Mouse (Mus musculus): ENCODE measurements around the gene Tmem145. TPM values are rescaled to one million over a fixed set of nuclear protein-coding genes. Genes with fewer than 3 reads are reported as not detected.

The Tmem145 gene
- polyA plus RNA-seq, 1 experiment = 2.0 TPM

GRCm38 (mm10) chr7:25363632-25364031, 57.7 kb downstream of the Tmem145 start:
- no peak for TF ChIP-seq EP300 (IDR thresholded peaks at IDR 0.05; ENCODE audit: insufficient read depth, low read depth, low read length)
- TF ChIP-seq POLR2A (IDR thresholded peaks at IDR 0.05; ENCODE audit: insufficient read depth, low read length) = no peak
- TF ChIP-seq CTCF (IDR thresholded peaks at IDR 0.05; ENCODE audit: low read depth, low read length) = no peak
- no peak overlapping the region for H3K27ac ChIP-seq (ENCODE audit: insufficient read depth, low read length)
- H3K9ac ChIP-seq (ENCODE audit: low read depth, poor library complexity, severe bottlenecking) = no peak overlapping the region
- no peaks in the 10 kb centered on the region; the same call in 1 of the 2 replicates for H3K27me3 ChIP-seq (ENCODE audit: control insufficient read depth, insufficient read depth, low read length, poor library complexity, severe bottlenecking)
- H3K9me3 ChIP-seq (replicated peaks; ENCODE audit: control insufficient read depth, insufficient read depth, low read length, poor library complexity, severe bottlenecking) = no peaks in the 10 kb centered on the region
- no peaks in the 10 kb centered on the region for H3K4me1 ChIP-seq (ENCODE audit: control insufficient read depth, insufficient read depth, low read length)
- no peaks in the 10 kb centered on the region for H3K36me3 ChIP-seq (ENCODE audit: control insufficient read depth, insufficient read depth, low read length, poor library complexity, severe bottlenecking)
- no peak overlapping the region for H3K4me3 ChIP-seq (ENCODE audit: low read depth, low read length)

Other genes with a start within 250 kb of the Tmem145 start
- 31.5 and 40.0 TPM in 2 replicates for gene Grik5, start 233.8 kb upstream of the Tmem145 start, polyA plus RNA-seq (2011; ENCODE audit: insufficient read depth, insufficient read length, low read depth, missing spikeins)
- gene Zfp574, start 233.5 kb upstream of the Tmem145 start, polyA plus RNA-seq (2011; ENCODE audit: insufficient read depth, insufficient read length, low read depth, missing spikeins) = 13.5 and 14.8 TPM in 2 replicates
- 1.8 and 2.1 TPM in 2 replicates for gene Pou2f2, start 126.4 kb upstream of the Tmem145 start, polyA plus RNA-seq (2011; ENCODE audit: insufficient read depth, insufficient read length, low read depth, missing spikeins)
- gene Dedd2, start 85.5 kb upstream of the Tmem145 start, polyA plus RNA-seq (2011; ENCODE audit: insufficient read depth, insufficient read length, low read depth, missing spikeins) = 9.6 and 10.2 TPM in 2 replicates
- 6.5 and 7.2 TPM in 2 replicates for gene Zfp526, start 84.7 kb upstream of the Tmem145 start, polyA plus RNA-seq (2011; ENCODE audit: insufficient read depth, insufficient read length, low read depth, missing spikeins)
- 77.3 and 84.3 TPM in 2 replicates for gene Gsk3a, start 68.3 kb upstream of the Tmem145 start, polyA plus RNA-seq (2011; ENCODE audit: insufficient read depth, insufficient read length, low read depth, missing spikeins)
- gene Erf, start 55.3 kb upstream of the Tmem145 start, polyA plus RNA-seq (2011; ENCODE audit: insufficient read depth, insufficient read length, low read depth, missing spikeins) = 61.8 and 63.8 TPM in 2 replicates
- 128 and 141 TPM in 2 replicates for gene Cic, start 38.4 kb upstream of the Tmem145 start, polyA plus RNA-seq (2011; ENCODE audit: insufficient read depth, insufficient read length, low read depth, missing spikeins)
- 47.8 and 55.6 TPM in 2 replicates for gene Pafah1b3, start 8.1 kb upstream of the Tmem145 start, polyA plus RNA-seq (2011; ENCODE audit: insufficient read depth, insufficient read length, low read depth, missing spikeins)
- gene Prr19, start 4.7 kb upstream of the Tmem145 start, polyA plus RNA-seq (2011; ENCODE audit: insufficient read depth, insufficient read length, low read depth, missing spikeins) = 1.3 and 1.6 TPM in 2 replicates
- 22.2 and 25.7 TPM in 2 replicates for gene Megf8, start 11.1 kb downstream of the Tmem145 start, polyA plus RNA-seq (2011; ENCODE audit: insufficient read depth, insufficient read length, low read depth, missing spikeins)
- not detected in 2 replicates for gene Cnfn, start 63.6 kb downstream of the Tmem145 start, polyA plus RNA-seq (2011; ENCODE audit: insufficient read depth, insufficient read length, low read depth, missing spikeins)
- 18.0 and 18.9 TPM in 2 replicates for gene Lipe, start 92.6 kb downstream of the Tmem145 start, polyA plus RNA-seq (2011; ENCODE audit: insufficient read depth, insufficient read length, low read depth, missing spikeins)
- gene Cxcl17, start 106.8 kb downstream of the Tmem145 start, polyA plus RNA-seq (2011; ENCODE audit: insufficient read depth, insufficient read length, low read depth, missing spikeins) = not detected in 2 replicates
- gene Ceacam1, start 171.5 kb downstream of the Tmem145 start, polyA plus RNA-seq (2011; ENCODE audit: insufficient read depth, insufficient read length, low read depth, missing spikeins) = 1.1 and 1.5 TPM in 2 replicates
- gene Ceacam2, start 233.8 kb downstream of the Tmem145 start, polyA plus RNA-seq (2011; ENCODE audit: insufficient read depth, insufficient read length, low read depth, missing spikeins) = not detected in 2 replicates